Mouse (Mus musculus): Measurements from ENCODE around the gene Eif3b. TPM values are rescaled to one million over a fixed set of nuclear protein-coding genes. Genes with fewer than 3 reads are reported as not detected.
"Not testable (repeated sequence)": the region's sequence is repeated elsewhere in the genome, so short reads cannot be mapped to it uniquely, and the experiment has no call there.

Eif3b gene
- total RNA-seq, 2 experiments from 2014 or later = 126 to 128 TPM

GRCm38 (mm10) chr5:140392701-140393100, 26.4 kb upstream of the Eif3b start:
- no peak for DNase-seq (ENCODE audit: low spot score in 2 of 2)

GRCm38 (mm10) chr5:140396166-140396940, 22.8 kb upstream of the Eif3b start:
- DNase-seq (ENCODE audit: low spot score in 2 of 2) = peak in 1 of 2 experiments; percentile 18

- DNase-seq (ENCODE audit: low spot score in 2 of 2) = no peak
Measured at GRCm38 (mm10) chr5:140402640-140403270, 16.4 kb upstream of the Eif3b start.

- DNase-seq (ENCODE audit: low spot score in 2 of 2) = no peak
Measured at GRCm38 (mm10) chr5:140405126-140405525, 14.0 kb upstream of the Eif3b start.

GRCm38 (mm10) chr5:140406666-140407065, 12.5 kb upstream of the Eif3b start:
- DNase-seq (ENCODE audit: low spot score in 2 of 2) = no peak

- DNase-seq (ENCODE audit: low spot score in 2 of 2) = no peak
Measured at GRCm38 (mm10) chr5:140408801-140409200, 10.3 kb upstream of the Eif3b start.

GRCm38 (mm10) chr5:140411339-140411738, 7.8 kb upstream of the Eif3b start:
- peak; percentile 67 for DNase-seq (ENCODE audit: low spot score in 2 of 2)

- DNase-seq (ENCODE audit: low spot score in 2 of 2) = no peak
Measured at GRCm38 (mm10) chr5:140414647-140415046, 4.5 kb upstream of the Eif3b start.

GRCm38 (mm10) chr5:140418106-140418488, 1.0 kb upstream of the Eif3b start:
- DNase-seq (ENCODE audit: low spot score in 2 of 2) = no peak

- DNase-seq (ENCODE audit: low spot score in 2 of 2) = no peak
Measured at GRCm38 (mm10) chr5:140419442-140420080, 433 bp downstream of the Eif3b start.

GRCm38 (mm10) chr5:140420616-140421015, 1.5 kb downstream of the Eif3b start:
- DNase-seq (ENCODE audit: low spot score in 2 of 2) = no peak

- DNase-seq (ENCODE audit: low spot score in 2 of 2) = no peak
Measured at GRCm38 (mm10) chr5:140425016-140425783, 6.1 kb downstream of the Eif3b start.

GRCm38 (mm10) chr5:140439117-140439516, 20.0 kb downstream of the Eif3b start:
- DNase-seq (ENCODE audit: low spot score in 2 of 2) = not testable (repeated sequence)

GRCm38 (mm10) chr5:140441406-140441805, 22.3 kb downstream of the Eif3b start:
- DNase-seq (ENCODE audit: low spot score in 2 of 2) = no peak

- DNase-seq (ENCODE audit: low spot score in 2 of 2) = no peak
Measured at GRCm38 (mm10) chr5:140444012-140444411, 24.9 kb downstream of the Eif3b start.

- no peak for DNase-seq (ENCODE audit: low spot score in 2 of 2)
Measured at GRCm38 (mm10) chr5:140445345-140445744, 26.2 kb downstream of the Eif3b start, which contains the start of gene Gm4869. Gm4869 (plus strand) TSS chr5:140445645.

- no peak for DNase-seq (ENCODE audit: low spot score in 2 of 2)
Measured at GRCm38 (mm10) chr5:140446054-140446453, 26.9 kb downstream of the Eif3b start.

- DNase-seq (ENCODE audit: low spot score in 2 of 2) = no peak
Measured at GRCm38 (mm10) chr5:140454488-140454887, 35.4 kb downstream of the Eif3b start.

- DNase-seq (ENCODE audit: low spot score in 2 of 2) = no peak
Measured at GRCm38 (mm10) chr5:140455466-140455865, 36.3 kb downstream of the Eif3b start.

- DNase-seq (ENCODE audit: low spot score in 2 of 2) = no peak
Measured at GRCm38 (mm10) chr5:140461476-140461875, 42.3 kb downstream of the Eif3b start.

GRCm38 (mm10) chr5:140463151-140463550, 44.0 kb downstream of the Eif3b start:
- not testable (repeated sequence) for DNase-seq (ENCODE audit: low spot score in 2 of 2)

All from layer of hippocampus, postnatal 10 days (tissue).